Mouse (Mus musculus): ENCODE data around the gene Cox7a2l.

The Cox7a2l gene

DNA sequence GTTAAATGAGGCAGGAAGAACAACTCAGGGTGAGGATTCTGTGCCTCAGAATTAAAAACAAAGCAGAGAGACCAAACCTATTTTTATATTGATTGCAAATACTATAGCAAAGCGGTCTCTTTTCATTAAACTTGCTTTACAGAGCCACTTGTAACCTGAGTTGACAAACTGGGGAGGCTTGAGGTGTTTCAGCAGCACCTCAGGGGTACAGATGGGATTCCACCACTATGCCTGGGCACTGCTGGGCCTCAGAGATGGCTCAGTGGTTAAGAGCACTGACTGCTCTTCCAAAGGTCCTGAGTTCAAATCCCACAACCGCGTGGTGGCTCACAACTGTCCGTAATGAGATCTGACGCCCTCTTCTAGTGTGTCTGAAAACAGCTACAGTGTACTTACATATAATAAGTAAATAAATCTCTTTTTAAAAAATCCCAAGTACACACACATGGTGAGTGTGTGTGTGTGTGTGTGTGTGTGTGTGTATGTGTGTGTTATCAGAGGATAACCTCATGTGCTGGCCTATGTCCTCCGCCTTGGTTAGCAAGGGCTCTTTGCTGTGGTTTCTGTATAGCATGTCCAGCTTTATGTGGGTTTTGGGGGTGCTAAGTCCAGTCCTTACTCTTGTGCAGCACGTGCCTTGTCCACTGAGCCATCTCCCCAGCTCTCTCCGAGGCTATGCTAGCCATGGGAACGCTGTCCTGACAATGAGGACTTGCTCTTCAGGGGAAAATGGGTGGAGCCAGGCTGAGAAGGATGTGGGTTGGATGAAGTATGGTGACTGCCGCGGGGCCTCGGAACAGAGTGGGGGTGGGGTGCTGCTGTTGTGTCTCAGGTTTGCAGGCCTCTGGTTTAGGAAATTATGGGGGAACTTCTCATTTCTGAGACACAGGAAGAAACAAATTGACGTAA, 9.7 kb upstream of the Cox7a2l start:
- intact Hi-C loops (cut with DNase I): no loop called here

DNA sequence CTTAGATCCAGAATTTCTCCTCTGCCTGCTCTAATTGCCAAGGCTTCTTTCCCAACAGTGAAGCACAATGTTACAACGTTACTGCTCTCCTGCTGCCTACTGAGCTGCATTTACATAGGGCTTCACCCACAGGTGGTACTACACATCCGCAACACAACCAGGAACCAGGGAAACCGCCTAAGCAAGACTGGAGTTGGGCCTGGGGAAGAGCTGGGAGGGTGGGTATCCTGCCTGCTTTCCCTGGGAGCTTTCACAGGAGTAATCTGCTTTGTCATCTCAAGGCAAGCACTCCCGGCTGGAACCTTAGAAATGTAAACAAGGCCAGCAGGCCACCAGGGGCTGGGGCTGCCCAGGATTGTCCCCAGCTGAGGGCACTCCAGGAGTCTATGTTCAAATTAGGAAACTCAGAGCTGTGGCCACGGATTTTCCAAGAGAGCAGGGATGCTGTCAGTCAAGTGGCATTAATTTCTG, 9.0 kb upstream of the Cox7a2l start:
- intact Hi-C loops (cut with DNase I): no loop called here

DNA sequence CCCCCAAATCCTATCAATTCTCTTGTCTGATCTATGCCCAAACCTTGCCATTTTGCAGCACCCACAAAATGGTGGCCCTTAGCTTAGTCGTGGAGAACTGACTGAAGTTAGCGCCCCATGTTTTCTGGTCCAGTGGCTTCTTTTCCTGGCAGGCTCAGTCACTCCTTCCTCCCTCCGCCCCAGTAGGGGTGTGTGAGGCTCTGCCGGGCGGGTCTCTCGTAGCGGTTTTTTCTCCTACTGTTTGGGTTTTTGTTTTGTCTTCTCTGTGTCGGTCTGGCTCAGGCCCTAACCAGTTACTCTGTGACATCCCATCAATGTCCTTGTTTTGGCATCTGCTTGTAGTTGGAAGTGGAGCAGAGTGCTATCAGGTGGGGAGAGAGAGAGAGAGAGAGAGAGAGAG, 8.5 kb upstream of the Cox7a2l start:
- intact Hi-C loops (cut with DNase I): no loop called here

DNA sequence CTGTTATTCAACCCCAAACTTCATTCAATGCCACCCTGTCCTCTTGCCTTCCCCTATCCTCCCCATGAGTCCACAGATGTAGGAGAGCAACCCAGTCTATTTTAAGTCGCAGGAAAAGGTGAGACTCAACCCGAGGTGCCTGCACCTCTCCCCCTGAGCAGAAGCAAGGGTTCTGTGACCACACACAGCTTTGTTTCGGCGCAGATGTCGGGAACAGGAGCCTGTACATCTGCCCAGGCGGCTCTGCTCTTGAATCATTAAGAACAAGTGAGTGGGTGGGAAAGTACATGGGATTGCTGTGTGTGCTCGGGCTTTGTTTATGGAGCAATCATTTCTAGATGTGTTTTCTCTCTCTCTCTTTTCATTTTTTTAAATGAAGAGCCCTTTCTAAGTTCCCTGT, 7.6 kb upstream of the Cox7a2l start:
- intact Hi-C loops (cut with DNase I): no loop called here

DNA sequence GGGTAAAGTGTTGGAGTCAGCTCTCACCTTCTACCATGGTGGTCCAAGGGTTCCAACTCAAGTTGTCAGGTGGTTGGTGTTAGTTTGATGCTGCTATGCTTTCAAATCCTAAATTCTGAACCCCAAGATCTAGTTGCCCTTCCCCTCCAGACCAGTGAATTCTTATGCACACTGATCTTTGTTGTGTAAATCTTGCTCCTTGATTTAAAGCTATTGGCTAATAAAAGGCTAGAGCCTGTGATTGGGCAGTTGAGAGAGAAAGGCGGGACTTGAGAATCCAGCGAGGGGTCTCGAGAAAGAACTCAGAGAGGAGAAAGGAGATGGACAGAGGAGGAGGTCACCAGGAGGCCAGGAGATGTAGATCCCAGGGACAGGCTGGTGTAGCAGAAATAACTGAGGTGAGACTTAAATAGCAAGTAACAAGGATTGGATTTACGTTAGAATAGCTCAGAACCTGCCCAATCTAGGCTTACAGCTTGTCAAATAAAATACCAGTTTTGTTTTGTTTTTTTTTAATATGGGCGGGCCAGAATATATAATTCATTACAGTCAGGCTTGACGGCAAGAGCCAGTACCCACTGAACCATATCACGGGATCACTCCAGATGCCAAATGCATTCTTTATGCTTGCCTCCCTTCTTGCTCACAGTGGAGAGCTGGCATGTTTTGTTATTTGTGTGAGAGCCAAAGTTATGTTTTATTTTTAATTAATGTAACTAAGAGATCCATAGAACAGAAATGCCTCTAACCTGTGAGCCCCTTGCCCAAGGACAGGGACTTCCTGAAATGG, 5.7 kb upstream of the Cox7a2l start:
- intact Hi-C loops (cut with DNase I): no loop called here

DNA sequence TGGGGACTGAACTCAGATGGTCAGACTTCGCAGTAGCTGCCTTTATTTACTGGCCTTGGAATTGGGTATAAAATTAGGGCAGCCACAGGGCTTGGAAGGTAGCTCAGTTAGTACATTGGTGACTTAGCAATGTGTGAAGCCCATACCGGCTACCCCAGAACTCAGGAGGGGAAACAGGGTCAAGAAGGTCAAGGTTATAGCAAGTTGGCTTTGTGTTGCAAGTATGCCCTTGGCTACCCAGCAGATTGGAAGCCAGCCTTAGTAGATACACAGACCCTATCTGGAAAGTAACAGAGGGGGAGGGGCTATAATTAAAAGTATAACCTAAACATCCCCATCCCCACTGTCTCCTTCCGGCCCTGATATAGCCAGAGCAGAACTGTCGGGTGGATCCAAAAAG, 4.8 kb upstream of the Cox7a2l start:
- intact Hi-C loops (cut with DNase I): no loop called here

DNA sequence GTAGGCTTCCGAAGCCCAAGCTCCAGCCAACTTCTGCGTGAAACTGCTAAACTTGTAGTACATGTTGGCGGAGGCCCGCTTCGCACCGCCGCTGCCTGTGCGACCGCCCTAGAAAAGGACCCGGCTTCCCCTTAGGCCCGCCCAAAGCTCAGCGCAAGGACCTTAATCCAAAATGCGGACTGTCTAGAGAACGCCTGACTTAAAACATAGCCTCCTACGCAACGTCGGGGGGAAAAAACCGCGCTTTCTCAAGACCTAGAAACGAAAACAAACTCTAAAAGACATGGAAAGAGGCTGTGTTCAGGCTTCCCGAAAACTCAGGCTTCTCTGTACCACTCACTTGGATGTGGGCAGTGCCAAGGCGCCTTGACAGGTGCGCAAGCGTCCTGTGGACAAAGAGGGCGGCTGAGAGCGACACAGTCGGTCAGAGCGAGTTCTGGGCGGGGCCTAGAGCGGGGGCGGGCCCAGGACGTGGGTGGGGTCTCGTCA, 2.9 kb downstream of the Cox7a2l start:
- intact Hi-C loops (cut with DNase I): no loop called here

DNA sequence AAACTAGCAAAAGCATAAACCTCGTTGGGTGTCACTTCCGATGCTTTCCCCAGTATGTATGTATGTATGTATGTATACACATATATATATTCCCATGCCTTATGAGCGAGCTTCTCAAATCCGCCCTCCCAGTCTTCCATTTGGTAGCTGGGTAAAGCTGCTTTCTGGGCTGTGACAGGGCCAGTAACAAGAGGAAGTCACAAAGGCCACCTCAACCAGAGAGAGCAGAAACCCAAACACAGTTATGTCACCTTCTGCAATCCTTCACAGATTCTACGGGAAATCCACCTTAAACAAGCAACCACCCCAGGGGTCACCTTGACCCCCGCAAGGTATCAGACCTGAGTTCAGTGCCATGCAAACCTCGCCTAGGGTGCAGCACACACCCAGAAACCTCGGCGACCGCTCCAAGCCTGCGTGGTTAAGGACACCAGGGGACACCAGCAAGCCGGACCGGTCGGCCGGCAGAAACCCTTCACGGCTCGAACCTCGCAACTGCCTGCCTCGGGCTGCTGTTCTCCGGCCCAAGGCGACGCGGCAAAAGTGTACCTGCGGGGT, 3.4 kb downstream of the Cox7a2l start:
- intact Hi-C loops (cut with DNase I): no loop called here

DNA sequence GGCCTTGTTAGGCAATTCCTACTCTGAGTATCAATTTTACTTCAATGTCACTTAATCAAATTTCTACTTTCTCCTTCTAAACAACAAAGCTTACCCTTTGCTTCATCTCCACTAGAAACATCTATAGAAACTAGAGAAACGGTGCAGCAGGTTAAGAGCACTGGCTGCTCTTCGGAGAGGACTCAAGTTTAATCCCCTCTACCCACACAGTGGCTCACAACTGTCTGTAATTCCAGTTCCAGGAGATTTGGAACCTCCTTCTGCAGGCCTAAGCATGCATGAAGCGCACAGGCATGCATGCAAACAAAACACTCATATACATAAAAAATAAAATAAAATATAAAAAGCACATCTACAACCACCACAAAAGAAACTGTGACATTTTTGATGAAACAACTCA, 5.0 kb downstream of the Cox7a2l start:
- intact Hi-C loops (cut with DNase I): no loop called here

DNA sequence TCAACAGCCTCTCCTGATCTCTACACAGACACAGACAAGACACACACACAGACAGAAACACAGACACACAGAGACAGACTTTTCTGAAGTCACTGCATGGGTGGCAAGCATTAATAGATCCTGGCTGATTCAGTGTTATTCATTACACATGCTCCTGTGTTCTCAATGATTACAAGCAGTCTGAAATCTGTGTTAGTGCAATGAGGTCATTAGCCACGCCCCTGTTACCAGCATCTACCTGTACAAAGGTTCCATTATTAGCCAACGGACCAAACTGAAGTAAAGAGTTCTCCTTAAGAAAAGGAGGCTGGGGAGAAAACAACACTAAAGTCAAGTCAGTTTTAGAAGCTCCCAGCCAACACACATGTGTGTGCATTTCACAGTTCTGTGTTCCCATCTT, 13.4 kb downstream of the Cox7a2l start:
- intact Hi-C loops (cut with DNase I): no loop called here

DNA sequence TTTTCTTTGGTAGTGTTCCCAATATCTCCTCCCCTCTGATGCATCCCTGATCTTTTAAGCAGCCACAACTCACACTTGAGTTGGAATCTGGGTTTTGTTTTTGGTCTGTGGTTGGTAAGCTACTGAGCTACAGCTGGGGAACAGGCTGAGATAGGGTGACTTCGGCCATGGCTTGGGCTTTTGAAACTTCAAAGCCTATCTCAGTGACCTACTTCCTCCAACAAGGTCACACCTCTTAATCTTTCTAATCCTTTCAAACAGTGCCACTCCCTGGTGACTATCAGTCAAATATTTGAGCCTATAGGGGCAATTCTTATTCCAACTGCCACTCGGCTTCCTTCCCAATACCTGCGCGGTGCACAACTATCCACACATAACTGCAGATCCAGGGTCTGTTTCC, 17.4 kb downstream of the Cox7a2l start:
- intact Hi-C loops (cut with DNase I): no loop called here

DNA sequence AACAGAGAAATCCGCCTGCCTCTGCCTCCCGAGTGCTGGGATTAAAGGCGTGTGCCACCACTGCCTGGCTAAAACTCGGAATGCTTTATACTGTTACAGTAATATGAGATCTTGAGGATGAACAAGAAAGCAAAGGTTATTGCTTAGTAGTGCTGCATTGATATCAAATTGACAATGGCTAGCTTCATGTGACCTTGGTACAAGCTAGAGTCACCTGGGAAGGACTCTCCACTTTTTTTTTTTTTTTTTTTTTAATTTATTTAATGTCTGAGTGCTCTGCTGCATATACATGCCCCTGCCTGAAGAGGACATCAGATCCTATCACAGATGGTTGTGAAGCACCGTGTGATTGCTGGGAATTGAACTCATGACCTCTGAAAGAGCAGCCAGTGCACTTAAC, 18.2 kb downstream of the Cox7a2l start:
- intact Hi-C loops (cut with DNase I): no loop called here

DNA sequence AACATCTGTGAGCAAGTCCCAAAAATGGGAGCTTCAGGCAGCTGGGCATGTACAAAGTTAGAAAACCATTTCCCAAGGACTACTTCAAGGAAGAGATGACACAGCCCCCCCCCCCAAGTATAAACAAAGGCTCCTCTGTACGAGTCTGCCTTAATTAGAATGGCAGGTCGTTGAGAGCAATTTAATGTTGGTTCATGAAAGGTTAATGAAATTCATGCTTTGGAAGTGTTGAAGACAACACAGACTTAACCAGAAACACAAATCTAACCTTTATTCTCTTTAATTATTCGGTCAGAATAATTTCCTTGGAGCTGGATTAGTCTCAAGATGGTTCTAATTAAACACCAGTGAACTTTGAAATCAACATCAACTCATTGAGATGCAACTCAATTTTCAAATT, 29.4 kb downstream of the Cox7a2l start:
- intact Hi-C loops (cut with DNase I): no loop called here

DNA sequence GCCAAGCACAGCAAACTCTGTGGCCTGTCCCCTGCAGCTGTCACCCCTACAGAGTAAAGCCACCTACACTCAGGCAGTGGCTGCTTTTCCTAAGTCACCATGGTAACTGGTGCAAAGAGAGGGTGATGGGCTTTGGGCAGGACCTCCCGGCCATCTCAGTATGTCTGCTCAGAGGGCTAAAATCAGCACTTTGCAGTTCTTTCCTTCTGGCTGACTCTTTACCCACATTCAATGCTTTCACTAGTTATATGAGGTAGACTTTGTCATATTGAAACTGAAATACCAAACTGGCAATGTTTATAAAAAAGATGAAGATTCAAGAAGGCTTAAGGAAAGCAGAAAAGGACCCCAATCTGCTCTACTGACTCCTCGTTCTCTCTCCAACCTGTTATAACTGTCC, 33.3 kb downstream of the Cox7a2l start:
- intact Hi-C loops (cut with DNase I): no loop called here

DNA sequence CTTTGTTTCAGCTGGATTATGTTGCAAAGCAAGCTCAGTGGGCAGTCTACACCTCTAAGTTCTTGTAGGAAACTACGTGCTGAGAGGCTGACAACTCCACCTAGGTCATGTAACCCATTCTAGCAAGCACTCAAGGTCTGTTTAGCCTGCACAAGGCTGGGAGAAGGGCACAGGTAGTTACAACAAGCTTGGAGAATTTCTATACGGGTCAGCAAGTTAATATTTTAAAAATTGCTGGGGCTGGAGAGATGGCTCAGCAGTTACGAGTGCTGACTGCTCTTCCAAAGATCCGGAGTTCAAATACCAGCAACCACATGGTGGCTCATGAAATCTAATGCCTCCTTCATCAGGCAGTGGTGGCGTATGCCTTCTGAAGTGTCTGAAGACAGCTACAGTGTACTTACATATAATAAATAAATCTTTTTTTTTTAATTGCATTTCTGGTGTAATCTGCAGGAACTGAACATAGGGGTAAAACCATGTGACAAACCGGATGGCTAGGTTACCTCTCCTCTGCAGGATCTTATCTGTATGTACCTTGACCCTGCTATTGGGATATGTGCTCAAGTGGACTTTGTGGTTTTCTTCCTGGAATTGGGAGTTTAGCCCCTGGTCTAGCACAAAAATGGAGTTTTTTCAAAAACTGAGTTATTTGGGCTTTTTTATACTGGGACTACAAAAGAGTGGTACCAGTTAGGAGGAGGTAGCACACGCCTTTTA, 34.2 kb downstream of the Cox7a2l start:
- intact Hi-C loops (cut with DNase I): no loop called here

DNA sequence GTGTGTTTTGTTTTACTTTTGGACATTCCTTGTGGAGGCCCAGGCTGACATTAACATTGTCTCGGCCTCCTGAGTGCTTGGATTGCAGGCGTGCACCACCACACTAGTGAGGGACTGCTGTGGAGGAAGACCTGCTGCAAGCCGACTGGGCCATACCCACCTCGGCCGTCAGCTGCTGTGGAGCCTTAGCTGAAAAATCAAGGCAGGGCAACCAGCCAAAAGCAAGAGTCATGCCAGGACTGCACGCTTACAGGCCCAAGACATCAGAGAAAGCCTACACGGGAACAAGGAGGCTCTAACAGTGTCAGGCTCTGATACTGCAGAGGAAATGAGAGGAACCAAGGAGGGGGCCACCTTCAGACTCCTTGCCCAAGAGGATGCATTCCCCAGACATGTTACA, 35.6 kb downstream of the Cox7a2l start:
- intact Hi-C loops (cut with DNase I): no loop called here

DNA sequence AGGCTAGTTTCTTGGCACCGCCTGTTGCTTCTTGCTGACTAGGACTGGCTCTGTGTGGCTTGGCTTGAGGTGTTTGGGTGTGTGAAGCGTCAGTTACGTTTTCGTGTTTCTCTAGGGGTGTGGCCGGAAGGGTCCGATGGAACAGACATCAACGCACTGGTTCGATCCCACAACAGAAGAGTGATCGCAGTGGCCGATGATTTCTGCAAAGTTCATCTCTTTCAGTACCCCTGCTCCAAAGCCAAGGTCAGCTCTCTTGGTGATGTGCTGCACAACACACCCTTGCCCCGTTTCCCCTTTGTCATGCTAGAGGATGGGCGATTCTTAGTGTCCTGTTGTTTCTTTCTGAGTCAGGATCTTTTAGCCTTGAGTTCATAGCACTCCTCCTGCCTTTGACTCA, 40.0 kb downstream of the Cox7a2l start:
- intact Hi-C loops (cut with DNase I): no loop called here

DNA sequence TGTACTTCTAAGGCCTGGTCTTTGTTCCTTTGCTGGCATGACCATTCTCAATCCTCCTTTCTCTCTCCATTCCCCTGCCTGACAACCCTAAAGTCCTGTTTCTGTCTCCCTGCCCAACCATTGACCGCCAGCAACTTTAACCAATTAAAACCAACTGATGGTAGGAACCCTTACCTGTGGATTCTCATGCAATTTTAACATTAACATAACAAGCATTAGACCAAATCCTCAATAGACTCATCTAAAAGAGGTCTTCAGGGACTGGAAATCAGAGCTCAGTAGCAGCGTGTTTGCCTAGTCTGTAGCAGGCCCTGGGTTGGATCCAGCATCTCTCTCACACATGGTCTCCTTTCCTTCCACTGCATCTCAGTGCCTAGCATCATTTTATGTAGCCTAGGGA, 47.5 kb downstream of the Cox7a2l start:
- intact Hi-C loops (cut with DNase I): no loop called here

DNA sequence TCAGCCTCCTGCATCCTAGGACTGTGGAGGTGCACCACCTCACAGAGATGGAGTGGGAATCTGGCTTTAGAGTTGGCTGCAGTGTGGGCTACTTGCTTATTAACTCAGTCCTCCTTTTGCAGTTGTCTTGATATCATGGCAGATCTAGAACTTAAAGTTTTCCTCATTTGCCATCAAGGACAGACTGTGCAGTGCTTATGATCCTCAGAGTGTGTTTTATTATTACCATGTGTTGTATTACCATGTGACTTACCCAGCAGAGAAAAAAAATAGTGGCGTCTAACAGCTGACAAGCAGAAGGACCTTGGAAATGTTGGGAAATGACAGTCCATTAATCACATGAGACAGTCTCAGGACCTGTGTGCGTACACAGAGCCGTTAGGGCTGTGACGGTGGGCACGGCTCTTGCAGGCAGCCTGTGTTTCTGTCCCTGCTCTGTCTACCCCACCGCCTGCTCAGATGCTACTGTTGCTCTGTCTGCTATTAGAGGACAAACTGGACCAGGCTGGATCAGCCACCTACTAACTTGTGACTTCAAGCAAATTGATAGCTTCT, 50.4 kb downstream of the Cox7a2l start:
- intact Hi-C loops (cut with DNase I): no loop called here

DNA sequence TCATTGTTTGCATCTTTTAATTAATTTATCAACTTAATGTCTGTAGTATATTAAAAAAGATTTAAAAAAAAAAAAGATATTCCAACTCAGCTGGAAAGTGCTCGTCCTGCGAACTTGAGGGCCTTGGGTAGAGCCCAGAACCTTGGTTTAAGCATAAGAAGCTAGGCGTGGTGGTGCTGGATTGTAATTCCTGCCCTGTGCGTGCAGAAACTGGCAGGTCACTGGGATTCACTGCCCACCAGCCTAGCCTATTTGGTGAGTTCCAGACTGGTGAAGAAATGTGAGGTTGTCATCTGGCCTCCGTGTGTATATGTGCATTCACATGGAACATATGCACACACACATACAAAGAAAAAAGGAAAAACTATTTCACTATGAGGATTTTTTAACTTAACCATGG, 51.2 kb downstream of the Cox7a2l start:
- intact Hi-C loops (cut with DNase I): no loop called here

DNA sequence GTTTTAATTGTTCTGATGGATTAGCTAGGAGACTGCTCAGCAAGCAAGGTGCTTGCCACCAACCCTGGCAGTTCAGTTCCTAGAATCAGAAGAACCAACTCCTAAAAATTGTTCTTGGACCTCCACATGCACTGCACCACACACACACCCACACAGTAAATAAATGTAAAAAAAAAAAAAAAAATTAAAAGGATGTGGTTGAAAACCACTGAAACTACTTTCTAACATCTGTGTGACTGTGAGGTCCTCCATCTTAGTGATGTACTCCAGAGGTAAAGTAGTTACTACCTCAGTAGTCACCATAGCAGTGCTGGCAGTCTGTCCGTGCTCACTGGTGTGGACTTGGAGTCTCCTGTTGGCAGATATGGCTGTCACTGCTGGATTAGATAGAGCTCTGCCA, 59.9 kb downstream of the Cox7a2l start:
- intact Hi-C loops (cut with DNase I): no loop called here
